Mouse (Mus musculus): ENCODE data around the gene Suv39h2. TPM values are rescaled to one million over a fixed set of nuclear protein-coding genes. Genes with fewer than 3 reads are reported as not detected.

The Suv39h2 gene
- total and polyA plus RNA-seq, 3 experiments, result 13.9 to 16.0 TPM; not detected in 1

- TF ChIP-seq POLR2A (IDR thresholded peaks at IDR 0.05; ENCODE audit: control insufficient read depth in 1 of 2, insufficient read depth in 1 of 2, low read depth in 1 of 2, low read length in 2 of 2, poor library complexity in 1 of 2), result no peak
- TF ChIP-seq MAFK (IDR thresholded peaks at IDR 0.05; ENCODE audit: borderline replicate concordance, low read depth, low read length), result no peak
- no peak for TF ChIP-seq POLR2AphosphoS2 (IDR thresholded peaks at IDR 0.05; ENCODE audit: low read length)
- TF ChIP-seq MEF2A (IDR thresholded peaks at IDR 0.05; ENCODE audit: extremely low read depth, insufficient replicate concordance, low read depth, low read length, poor library complexity, severe bottlenecking), result no peak
- TF ChIP-seq POLR2AphosphoS5 (IDR thresholded peaks at IDR 0.05; ENCODE audit: borderline replicate concordance, low read depth, low read length), result no peak
Observed at GRCm38 (mm10) chr2:3475746-3476251, 968 bp upstream of the Suv39h2 start (continued).

GRCm38 (mm10) chr2:3474361-3474805 lies 448 bp downstream of the Suv39h2 start:
- no peaks in the 10 kb centered on the region for H3K9me3 ChIP-seq (replicated peaks; ENCODE audit: insufficient read depth, low read length)
- TF ChIP-seq CHD1 (IDR thresholded peaks at IDR 0.05; ENCODE audit: low read depth, low read length) (peak; percentile 74; the same call in 1 of the 2 replicates), NELFE (IDR thresholded peaks at IDR 0.05; ENCODE audit: low read depth, low read length) (no peak; the same call in none of the 2 replicates), BHLHE40 (IDR thresholded peaks at IDR 0.05; ENCODE audit: borderline replicate concordance, low read depth, low read length) (no peak), MEF2A (IDR thresholded peaks at IDR 0.05; ENCODE audit: extremely low read depth, insufficient replicate concordance, low read depth, low read length, poor library complexity, severe bottlenecking) (no peak), MYC (IDR thresholded peaks at IDR 0.05; ENCODE audit: low read depth, low read length) (peak; percentile 34; the same call in 1 of the 2 replicates), RAD21 (IDR thresholded peaks at IDR 0.05; ENCODE audit: low read depth, low read length) (no peak), JUND (IDR thresholded peaks at IDR 0.05; ENCODE audit: low read depth, low read length) (no peak), SIN3A (IDR thresholded peaks at IDR 0.05; ENCODE audit: low read length) (no peak; the same call in 1 of the 2 replicates), TBP (IDR thresholded peaks at IDR 0.05; ENCODE audit: low read depth, low read length) (0 out of 2 replicates have a peak, but pooled peaks have one; percentile 39), NRF1 (IDR thresholded peaks at IDR 0.05; ENCODE audit: insufficient read depth, low read depth, low read length, poor library complexity, severe bottlenecking) (peak; percentile 84)
- H3K4me1 ChIP-seq (ENCODE audit: control insufficient read depth in 1 of 2, insufficient read depth in 2 of 2, low read length in 2 of 2), result peaks cover 4% of the 10 kb centered on the region in 2 experiments; a peak in 3 of 4 replicates
- peaks cover 21% of the 10 kb centered on the region for H3K79me2 ChIP-seq (ENCODE audit: control insufficient read depth, insufficient read depth, low read length, poor library complexity)
- H3K4me3 ChIP-seq (ENCODE audit: control insufficient read depth in 1 of 2, insufficient read depth in 1 of 2, low read depth in 2 of 2, low read length in 2 of 2), result peak overlapping the region; percentile 88
- no peaks in the 10 kb centered on the region for H3K27me3 ChIP-seq (ENCODE audit: control insufficient read depth in 1 of 2, insufficient read depth in 2 of 2, low read length in 2 of 2)
- peak overlapping the region; percentile 91 for H3K9ac ChIP-seq (ENCODE audit: control insufficient read depth, low read depth, low read length, poor library complexity, severe bottlenecking)
- peak; percentile 80 for DNase-seq (ENCODE audit: low read depth, low spot score)
- H3K27ac ChIP-seq (ENCODE audit: control insufficient read depth, low read depth, low read length), result peak overlapping the region; percentile 79
- H3K36me3 ChIP-seq (ENCODE audit: control insufficient read depth in 1 of 2, insufficient read depth in 2 of 2, low read length in 2 of 2), result peaks cover 3 to 9% of the 10 kb centered on the region in 2 experiments

GRCm38 (mm10) chr2:3473891-3474290 lies 940 bp downstream of the Suv39h2 start:
- TF ChIP-seq ETS1 (IDR thresholded peaks at IDR 0.05; ENCODE audit: low read depth, low read length) (peak; percentile 33; the same call in 1 of the 2 replicates), MAFK (IDR thresholded peaks at IDR 0.05; ENCODE audit: borderline replicate concordance, low read depth, low read length) (no peak), NELFE (IDR thresholded peaks at IDR 0.05; ENCODE audit: low read depth, low read length) (no peak), CTCF (IDR thresholded peaks at IDR 0.05 in 2 of 3, conservative IDR thresholded peaks at IDR 0.05 in 1 of 3; ENCODE audit: control insufficient read depth in 1 of 3, insufficient read depth in 1 of 3, low read depth in 2 of 3, low read length in 3 of 3, poor library complexity in 1 of 3, severe bottlenecking in 1 of 3) (no peak), GABPA (IDR thresholded peaks at IDR 0.05; ENCODE audit: low read depth, low read length) (no peak; the same call in 1 of the 2 replicates), RAD21 (IDR thresholded peaks at IDR 0.05; ENCODE audit: low read depth, low read length) (no peak), HCFC1 (IDR thresholded peaks at IDR 0.05; ENCODE audit: low read depth, low read length) (0 out of 2 replicates have a peak, but pooled peaks have one; percentile 6), KAT2A (conservative IDR thresholded peaks at IDR 0.05; ENCODE audit: low read depth, low read length) (no peak), USF2 (IDR thresholded peaks at IDR 0.05; ENCODE audit: borderline replicate concordance in 1 of 2, insufficient read depth in 1 of 2, low read depth in 1 of 2, low read length in 2 of 2) (no peak), SIN3A (IDR thresholded peaks at IDR 0.05; ENCODE audit: low read length) (no peak), TAL1 (IDR thresholded peaks at IDR 0.05; ENCODE audit: low read length) (no peak), BHLHE40 (IDR thresholded peaks at IDR 0.05; ENCODE audit: borderline replicate concordance, low read depth, low read length) (no peak), MAZ (IDR thresholded peaks at IDR 0.05; ENCODE audit: low read depth, low read length) (peak; percentile 16; the same call in 1 of the 2 replicates)

More at GRCm38 (mm10) chr2:3473891-3474290, 940 bp downstream of the Suv39h2 start:
- H3K4me1 ChIP-seq (ENCODE audit: control insufficient read depth in 1 of 2, insufficient read depth in 2 of 2, low read length in 2 of 2), result peaks cover 4% of the 10 kb centered on the region in 2 experiments; a peak in 3 of 4 replicates
- no peaks in the 10 kb centered on the region for H3K27me3 ChIP-seq (ENCODE audit: control insufficient read depth in 1 of 2, insufficient read depth in 2 of 2, low read length in 2 of 2)
- peaks cover 24% of the 10 kb centered on the region for H3K79me2 ChIP-seq (ENCODE audit: control insufficient read depth, insufficient read depth, low read length, poor library complexity)
- peak overlapping the region; percentile 88 for H3K4me3 ChIP-seq (ENCODE audit: control insufficient read depth in 1 of 2, insufficient read depth in 1 of 2, low read depth in 2 of 2, low read length in 2 of 2)
- DNase-seq (ENCODE audit: low read depth, low spot score), result peak; percentile 74
- H3K9ac ChIP-seq (ENCODE audit: control insufficient read depth, low read depth, low read length, poor library complexity, severe bottlenecking), result peak overlapping the region; percentile 91
- H3K9me3 ChIP-seq (replicated peaks; ENCODE audit: insufficient read depth, low read length), result no peaks in the 10 kb centered on the region
- peaks cover 3 to 9% of the 10 kb centered on the region in 2 experiments for H3K36me3 ChIP-seq (ENCODE audit: control insufficient read depth in 1 of 2, insufficient read depth in 2 of 2, low read length in 2 of 2)
- H3K27ac ChIP-seq (ENCODE audit: control insufficient read depth, low read depth, low read length), result peak overlapping the region; percentile 79
